Mouse (Mus musculus) urinary bladder, adult 18-20 months (tissue): ENCODE measurements around the gene Gm47996.
"Not testable (repeated sequence)": the region's sequence is repeated elsewhere in the genome, so short reads cannot be mapped to it uniquely, and the experiment has no call there.

ENCODE experiments used
- DNase-seq, 2 experiments: peaks; one replicate each; pipeline ENCODE4 v3.0.0; 2022; ENCODE audit warnings: low spot score in 2 of 2, mixed read lengths in 2 of 2

Gm47996 gene

GRCm38 (mm10) chr1:151209824-151210355, at the start of gene Gm47996:
TSS of gene Gm47996 (plus strand) at chr1:151210131.
- DNase-seq, result not testable (repeated sequence)

- no peak for DNase-seq
Observed at GRCm38 (mm10) chr1:151166031-151166430, 43.9 kb upstream of the Gm47996 start.

GRCm38 (mm10) chr1:151167297-151168047, 42.5 kb upstream of the Gm47996 start:
- DNase-seq, result no peak

DNA sequence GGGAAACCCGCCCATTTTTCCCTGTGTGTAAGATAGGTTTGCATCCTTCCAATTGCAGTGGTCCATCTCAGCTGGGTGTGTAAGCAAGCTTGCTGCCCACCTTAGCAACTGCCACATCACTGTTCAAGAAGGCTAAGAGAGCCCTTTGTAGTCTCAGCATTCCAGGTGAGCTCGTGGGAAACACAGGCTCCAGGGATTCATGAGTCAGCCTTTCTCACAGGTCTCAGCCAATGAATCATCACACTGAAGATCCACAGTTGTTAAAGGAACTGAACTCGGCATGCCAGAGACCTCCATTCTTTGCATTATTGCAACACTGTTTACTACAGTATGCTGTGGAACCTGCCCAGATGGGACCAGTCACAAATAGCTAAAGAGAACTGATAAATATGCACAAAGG, 41.3 kb upstream of the Gm47996 start:
- no peak for DNase-seq

GRCm38 (mm10) chr1:151171572-151172461, 38.1 kb upstream of the Gm47996 start:
- DNase-seq, result no peak

DNA sequence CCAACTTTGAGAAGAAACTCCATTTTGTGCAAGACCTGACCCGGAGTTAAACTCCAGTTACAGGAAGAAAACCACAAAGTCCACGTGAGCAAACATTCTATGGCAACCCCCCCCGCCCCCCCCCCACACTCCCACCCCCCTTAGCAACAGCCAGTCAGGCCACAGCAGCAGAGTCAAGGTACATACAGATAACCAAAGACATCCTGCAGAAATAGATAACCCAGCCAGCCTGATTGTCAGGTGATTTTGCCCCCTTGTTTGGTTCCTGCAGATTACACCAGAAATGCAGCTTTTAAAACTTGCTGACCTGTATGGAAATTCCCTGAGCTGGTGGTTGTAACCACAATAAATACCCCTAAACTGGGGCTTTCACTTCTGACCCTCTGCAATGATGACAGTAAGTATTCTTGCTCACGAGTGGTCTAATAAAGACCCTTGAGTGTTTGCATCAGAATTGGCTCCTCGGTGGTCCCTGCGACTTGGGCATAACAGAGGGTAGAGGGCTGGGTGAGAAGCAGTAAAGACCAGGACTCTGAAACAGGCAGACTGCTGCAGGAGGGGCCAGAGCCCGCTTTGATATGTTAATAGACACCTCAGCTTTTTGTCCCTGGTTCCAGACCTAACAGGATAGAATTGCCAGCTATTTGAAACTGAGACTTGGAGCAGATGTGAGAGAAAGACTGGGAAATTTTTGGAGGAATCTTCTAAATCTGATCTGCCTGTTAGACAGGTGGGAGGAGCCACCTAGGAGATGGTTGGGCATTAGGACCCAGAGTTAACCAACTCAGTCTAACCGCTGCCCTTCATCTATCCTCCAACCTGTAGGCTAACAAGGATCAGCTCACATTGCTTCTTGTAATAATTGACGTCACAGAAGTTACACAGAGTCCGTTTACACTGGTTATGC, 32.6 kb upstream of the Gm47996 start:
- no peak for DNase-seq

DNA sequence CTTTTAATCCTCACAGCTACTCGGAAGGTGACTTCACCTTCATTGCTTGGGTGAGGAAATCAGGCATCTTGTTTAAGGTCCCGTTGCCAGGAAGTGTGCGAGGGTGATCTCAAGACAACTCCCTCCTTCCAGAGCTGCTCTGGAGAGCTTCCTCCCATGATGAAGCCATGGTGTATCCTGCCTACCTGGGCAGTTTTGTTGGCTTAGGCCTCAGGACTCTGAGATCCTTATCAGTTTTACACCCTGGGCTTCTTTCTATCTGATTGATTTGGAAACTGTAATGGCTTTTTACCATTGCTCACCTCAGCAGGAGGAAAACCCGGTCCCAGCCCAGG, 32.0 kb upstream of the Gm47996 start:
- DNase-seq, result peak in 1 of 2 experiments; percentile 11

DNA sequence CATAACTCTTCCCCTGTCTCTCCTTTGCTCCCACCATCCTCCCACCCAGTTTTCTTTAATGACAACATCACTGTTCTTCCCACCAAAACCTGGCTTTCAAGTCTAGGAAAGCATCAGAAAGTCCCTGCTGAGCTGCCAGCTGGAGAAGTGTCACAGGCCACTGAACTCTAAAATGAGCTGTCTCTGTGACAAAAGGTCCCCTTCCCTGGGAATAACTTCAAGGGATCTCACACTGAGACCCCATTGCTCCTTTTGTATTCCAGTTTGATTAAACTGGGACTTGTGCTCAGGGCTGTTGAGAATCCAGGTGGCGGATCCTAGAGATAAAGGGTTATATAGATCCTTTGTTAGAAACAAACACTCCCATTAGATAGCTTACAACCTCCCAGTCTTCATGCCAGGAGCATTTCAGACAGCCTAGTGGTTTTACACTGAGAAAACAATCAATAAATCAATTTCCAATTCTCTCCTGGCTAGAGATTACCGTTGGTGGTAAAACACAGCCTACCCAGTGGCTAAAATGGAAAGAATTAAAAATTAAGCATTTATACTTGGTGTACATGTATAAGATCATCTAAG, 31.3 kb upstream of the Gm47996 start:
- DNase-seq, result no peak

DNA sequence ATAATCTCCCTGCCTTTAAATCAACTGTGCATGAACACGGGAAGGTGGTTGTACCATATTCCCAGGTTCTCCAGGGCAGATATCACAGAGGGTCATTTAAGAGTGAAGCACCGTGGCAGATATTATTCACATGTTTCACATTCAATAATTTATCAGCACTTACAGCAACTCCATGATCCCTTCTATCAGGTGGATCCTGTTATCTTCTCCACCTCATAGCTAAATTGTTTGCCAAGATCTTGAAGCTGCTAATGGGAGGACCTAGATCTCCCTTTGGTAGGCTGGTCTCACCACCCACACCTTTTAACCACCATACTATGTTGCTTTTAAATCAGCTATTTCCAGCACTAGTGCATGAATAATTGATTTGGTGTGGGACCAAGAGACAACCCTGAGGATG, 29.8 kb upstream of the Gm47996 start:
- DNase-seq, result no peak

- DNase-seq, result not testable (repeated sequence)
Observed at GRCm38 (mm10) chr1:151182266-151182665, 27.7 kb upstream of the Gm47996 start, which contains the start of gene Gm47985. TSS of gene Gm47985 (plus strand) at chr1:151182537.

- not testable (repeated sequence) for DNase-seq
Observed at GRCm38 (mm10) chr1:151186186-151186585, 23.7 kb upstream of the Gm47996 start.

DNA sequence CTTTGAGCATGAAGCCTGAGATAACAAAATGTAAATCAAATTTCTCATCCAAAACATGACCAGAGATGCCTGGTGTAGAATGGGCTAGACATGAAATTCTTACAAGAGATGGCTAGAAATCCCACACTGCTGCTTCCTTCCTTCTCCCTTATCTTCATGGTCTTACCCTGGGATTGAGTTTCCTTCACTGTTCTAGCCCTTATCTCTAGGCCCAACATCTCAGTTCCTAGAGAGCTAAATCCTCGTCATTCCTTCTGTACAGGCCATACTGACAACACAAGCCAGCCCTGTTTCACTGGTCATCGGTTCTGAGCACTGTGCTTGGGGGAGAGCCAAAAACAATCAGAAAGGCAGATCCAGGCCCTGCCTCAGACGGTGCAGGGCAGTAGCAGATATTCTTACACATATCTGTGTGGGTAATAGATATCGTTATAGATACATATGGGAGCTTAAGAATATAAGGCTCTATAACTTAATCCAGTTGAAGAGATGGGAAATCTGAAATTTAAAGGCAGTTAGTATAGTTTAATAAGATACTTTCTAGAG, 23.0 kb upstream of the Gm47996 start:
- not testable (repeated sequence) for DNase-seq

- no peak for DNase-seq
Observed at GRCm38 (mm10) chr1:151188469-151188868, 21.5 kb upstream of the Gm47996 start.

DNA sequence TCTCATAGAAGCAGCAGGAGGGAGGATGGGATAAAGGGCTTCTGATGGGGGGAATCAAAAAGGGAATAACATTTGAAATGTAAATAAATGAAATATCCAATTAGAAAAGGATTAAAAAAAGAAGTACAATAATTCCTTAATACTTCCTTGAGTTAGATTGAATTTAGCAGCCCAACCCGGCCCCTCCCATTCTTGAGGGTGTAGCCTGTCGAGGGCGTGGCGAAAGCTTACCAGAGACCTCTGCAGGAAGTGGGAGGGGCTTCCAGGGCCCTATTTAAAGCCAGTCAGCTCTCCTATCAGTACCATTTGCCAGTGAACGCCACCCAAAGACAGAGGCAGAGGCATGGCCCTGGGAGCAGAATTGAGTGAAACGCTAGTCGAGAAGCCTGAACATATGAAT, 17.9 kb upstream of the Gm47996 start, which contains the start of gene Gm8947:
Gene Gm8947, plus strand, starts transcription at position 302 of the 400 bp plus-strand sequence.
- DNase-seq, result not testable (repeated sequence)

DNA sequence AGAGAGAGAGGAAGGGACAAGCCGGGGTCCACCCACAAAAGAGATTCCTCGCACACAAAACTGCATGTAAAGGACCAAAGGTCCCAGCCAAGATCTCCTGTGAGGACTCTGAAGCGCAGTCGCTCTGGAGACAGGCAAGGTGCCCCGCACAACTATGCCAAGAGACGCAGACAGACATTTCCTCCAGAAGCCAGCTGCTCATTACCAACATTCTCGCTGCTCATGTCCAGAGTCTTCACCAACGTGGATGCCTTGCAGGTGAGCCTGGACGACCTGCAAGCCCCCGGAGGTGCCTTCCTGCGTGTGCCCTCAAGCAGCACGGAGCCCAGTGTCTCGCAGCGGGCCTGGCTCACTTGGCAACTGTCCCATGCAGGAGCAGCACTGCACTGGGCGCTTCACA, 17.2 kb upstream of the Gm47996 start:
- DNase-seq, result not testable (repeated sequence)

DNA sequence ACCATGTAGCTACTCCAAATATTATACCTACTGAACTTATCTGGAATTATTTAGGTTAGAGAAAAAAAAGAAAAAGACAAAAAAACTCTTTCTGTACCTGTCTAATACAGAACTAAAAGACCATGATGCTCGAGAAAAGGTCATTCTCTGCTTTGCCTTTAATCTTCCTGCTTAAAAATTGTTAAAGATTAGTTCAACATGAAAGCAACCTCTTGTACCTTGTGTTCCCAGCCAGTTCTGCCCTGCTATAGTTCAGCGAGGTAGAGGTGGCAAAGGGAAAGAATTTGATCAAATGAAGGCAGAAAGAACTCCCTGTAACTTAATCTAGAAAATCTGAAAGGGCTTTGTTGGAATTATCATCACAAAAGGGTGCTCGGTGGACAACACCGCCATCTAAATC, 13.9 kb upstream of the Gm47996 start:
- not testable (repeated sequence) for DNase-seq

DNA sequence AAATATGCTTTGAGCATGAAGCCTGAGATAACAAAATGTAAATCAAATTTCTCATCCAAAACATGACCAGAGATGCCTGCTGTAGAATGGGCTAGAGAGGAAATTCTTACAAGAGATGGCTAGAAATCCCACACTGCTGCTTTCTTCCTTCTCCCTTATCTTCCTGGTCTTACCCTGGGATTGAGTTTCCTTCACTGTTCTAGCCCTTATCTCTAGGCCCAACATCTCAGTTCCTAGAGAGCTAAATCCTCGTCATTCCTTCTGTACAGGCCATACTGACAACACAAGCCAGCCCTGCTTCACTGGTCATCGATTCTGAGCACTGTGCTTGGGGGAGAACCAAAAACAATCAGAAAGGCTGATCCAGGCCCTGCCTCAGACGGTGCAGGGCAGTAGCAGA, 13.2 kb upstream of the Gm47996 start:
- not testable (repeated sequence) for DNase-seq

DNA sequence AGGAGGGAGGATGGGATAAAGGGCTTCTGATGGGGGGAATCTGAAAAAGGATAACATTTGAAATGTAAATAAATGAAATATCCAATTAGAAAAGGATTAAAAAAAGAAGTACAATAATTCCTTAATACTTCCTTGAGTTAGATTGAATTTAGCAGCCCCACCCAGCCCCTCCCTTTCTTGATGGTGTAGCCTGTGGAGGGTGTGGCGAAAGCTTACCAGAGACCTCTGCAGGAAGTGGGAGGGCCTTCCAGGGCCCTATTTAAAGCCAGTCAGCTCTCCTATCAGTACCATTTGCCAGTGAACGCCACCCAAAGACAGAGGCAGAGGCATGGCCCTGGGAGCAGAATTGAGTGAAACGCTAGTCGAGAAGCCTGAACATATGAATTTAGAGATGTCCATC, 11.8 kb upstream of the Gm47996 start, which contains the start of gene Gm47995:
Gene Gm47995, plus strand, starts transcription at position 329 of the 400 bp plus-strand sequence.
- not testable (repeated sequence) for DNase-seq

GRCm38 (mm10) chr1:151200620-151201019, 9.3 kb upstream of the Gm47996 start:
- not testable (repeated sequence) for DNase-seq

DNA sequence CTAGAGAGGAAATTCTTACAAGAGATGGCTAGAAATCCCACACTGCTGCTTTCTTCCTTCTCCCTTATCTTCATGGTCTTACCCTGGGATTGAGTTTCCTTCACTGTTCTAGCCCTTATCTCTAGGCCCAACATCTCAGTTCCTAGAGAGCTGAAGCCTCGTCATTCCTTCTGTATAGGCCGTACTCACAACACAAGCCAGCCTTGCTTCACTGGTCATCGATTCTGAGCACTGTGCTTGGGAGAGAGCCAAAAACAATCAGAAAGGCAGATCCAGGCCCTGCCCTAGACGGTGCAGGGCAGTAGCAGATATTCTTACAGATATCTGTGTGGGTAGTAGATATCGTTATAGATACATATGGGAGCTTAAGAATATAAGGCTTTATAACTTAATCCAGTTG, 7.2 kb upstream of the Gm47996 start:
- DNase-seq, result not testable (repeated sequence)
